Mouse (Mus musculus) limb, embryonic 15.5 days (tissue): ENCODE measurements around the gene Adk. TPM values are rescaled to one million over a fixed set of nuclear protein-coding genes. Genes with fewer than 3 reads are reported as not detected.

Experiments used
- ATAC-seq: fragments of 200-750 bp; cut with Nextera tagmentation; 2 replicates; pipeline ENCODE4 v1.8.0; 2017; ENCODE audit warnings: low read depth, moderate TSS enrichment; ENCODE audit not compliant: insufficient number of reproducible peaks, low FRiP score, low TSS enrichment
- H3K27ac ChIP-seq: fragments of 300-500 bp; sonication (generic); 2 replicates; pipeline ENCODE4 v1.5.1; 2015; ENCODE audit warnings: moderate library complexity, mild to moderate bottlenecking, inconsistent platforms
- H3K27me3 ChIP-seq: fragments of 300-500 bp; sonication (generic); 2 replicates; pipeline ENCODE4 v1.6.1; 2015; ENCODE audit warnings: inconsistent platforms
- H3K36me3 ChIP-seq: fragments of 300-500 bp; sonication (generic); 2 replicates; pipeline ENCODE4 v1.6.1; 2015; ENCODE audit warnings: inconsistent platforms
- H3K4me1 ChIP-seq: fragments of 300-500 bp; sonication (generic); 2 replicates; pipeline ENCODE4 v1.6.1; 2015; ENCODE audit warnings: inconsistent platforms
- H3K4me2 ChIP-seq: fragments of 300-500 bp; sonication (generic); 2 replicates; pipeline ENCODE4 v1.6.1; 2015; ENCODE audit warnings: mild to moderate bottlenecking, inconsistent platforms
- H3K4me3 ChIP-seq: fragments of 300-500 bp; sonication (generic); 2 replicates; pipeline ENCODE4 v1.5.1; 2015; ENCODE audit warnings: mild to moderate bottlenecking, inconsistent platforms
- H3K9ac ChIP-seq: fragments of 300-500 bp; sonication (generic); 2 replicates; pipeline ENCODE4 v1.6.1; 2015; ENCODE audit warnings: inconsistent platforms
- H3K9me3 ChIP-seq: fragments of 300-500 bp; sonication (generic); 2 replicates; pipeline ENCODE4 v1.6.1; 2016; ENCODE audit warnings: inconsistent platforms
- WGBS: fragments of 180-500 bp; shearing (Covaris S2); methylation state at CpG from one replicate; pipeline ENCODE4 v1.1.7; 2015; 5-methylcytosine and 5-hydroxymethylcytosine counted together
- polyA plus RNA-seq: library from polyadenylated mRNA; unstranded; fragments of >200 nt; fragmentation: Nextera tagmentation; extraction: Ambion mirVana; gene quantifications from 2 replicates; pipeline ENCODE4 v1.2.1, GENCODE M21; 2015

The Adk gene
- polyA plus RNA-seq, 1 experiment from 2014 or later, result 148 TPM

- Histone ChIP-seq H3K9me3 (no peaks in the 10 kb centered on the region), H3K9ac (no peak overlapping the region), H3K27ac (no peak overlapping the region), H3K4me2 (no peak overlapping the region), H3K27me3 (no peaks in the 10 kb centered on the region), H3K36me3 (peaks cover 4% of the 10 kb centered on the region), H3K4me1 (0 out of 2 replicates have a peak, but pooled peaks cover under 1% of the 10 kb centered on the region), H3K4me3 (no peak overlapping the region)
- WGBS, result 86% methylated on average over 2 of the region's 2 CpGs
- no peak for ATAC-seq
Observed at GRCm38 (mm10) chr14:21047840-21048239, 4.5 kb upstream of the Adk start.

- no peaks in the 10 kb centered on the region for H3K9me3 ChIP-seq
- 0 out of 2 replicates have a peak, but pooled peaks cover 5% of the 10 kb centered on the region for H3K4me1 ChIP-seq
- H3K9ac ChIP-seq, result no peak overlapping the region
- no peak overlapping the region for H3K4me3 ChIP-seq
- H3K36me3 ChIP-seq, result peaks cover 2% of the 10 kb centered on the region; the same call in 1 of the 2 replicates
- no peak overlapping the region for H3K27ac ChIP-seq
- H3K27me3 ChIP-seq, result no peaks in the 10 kb centered on the region
- H3K4me2 ChIP-seq, result no peak overlapping the region
- ATAC-seq, result no peak
Observed at GRCm38 (mm10) chr14:21048879-21049278, 3.5 kb upstream of the Adk start.

DNA sequence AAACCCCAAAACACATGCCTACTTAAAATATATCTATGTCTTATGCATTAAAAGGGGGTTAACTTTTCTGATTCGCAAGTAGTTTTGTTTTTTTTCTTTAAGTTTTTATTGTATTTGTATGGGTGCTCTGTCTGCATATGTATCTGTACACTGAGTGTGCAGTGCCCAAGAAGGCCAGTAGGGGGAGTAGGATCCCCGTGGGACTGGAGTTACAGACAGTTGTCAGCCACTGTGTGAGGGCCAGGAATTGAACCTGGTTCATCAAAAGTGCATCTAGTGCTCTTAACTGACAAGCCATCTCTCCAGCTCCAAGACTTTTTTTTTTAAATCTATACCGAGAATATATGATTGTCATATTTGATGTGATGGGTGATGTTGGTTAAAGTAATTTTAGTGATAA is 1.6 kb upstream of the Adk start:
- H3K4me2 ChIP-seq, result no peak overlapping the region
- no peaks in the 10 kb centered on the region for H3K36me3 ChIP-seq
- no peak for ATAC-seq
- H3K27ac ChIP-seq, result no peak overlapping the region
- H3K27me3 ChIP-seq, result no peaks in the 10 kb centered on the region
- no peak overlapping the region for H3K9ac ChIP-seq
- H3K9me3 ChIP-seq, result no peaks in the 10 kb centered on the region
- H3K4me3 ChIP-seq, result peak overlapping the region; percentile 5; the same call in 1 of the 2 replicates
- 76% methylated on average over 3 of the region's 3 CpGs for whole genome bisulfite sequencing
- 0 out of 2 replicates have a peak, but pooled peaks cover 5% of the 10 kb centered on the region for H3K4me1 ChIP-seq

DNA sequence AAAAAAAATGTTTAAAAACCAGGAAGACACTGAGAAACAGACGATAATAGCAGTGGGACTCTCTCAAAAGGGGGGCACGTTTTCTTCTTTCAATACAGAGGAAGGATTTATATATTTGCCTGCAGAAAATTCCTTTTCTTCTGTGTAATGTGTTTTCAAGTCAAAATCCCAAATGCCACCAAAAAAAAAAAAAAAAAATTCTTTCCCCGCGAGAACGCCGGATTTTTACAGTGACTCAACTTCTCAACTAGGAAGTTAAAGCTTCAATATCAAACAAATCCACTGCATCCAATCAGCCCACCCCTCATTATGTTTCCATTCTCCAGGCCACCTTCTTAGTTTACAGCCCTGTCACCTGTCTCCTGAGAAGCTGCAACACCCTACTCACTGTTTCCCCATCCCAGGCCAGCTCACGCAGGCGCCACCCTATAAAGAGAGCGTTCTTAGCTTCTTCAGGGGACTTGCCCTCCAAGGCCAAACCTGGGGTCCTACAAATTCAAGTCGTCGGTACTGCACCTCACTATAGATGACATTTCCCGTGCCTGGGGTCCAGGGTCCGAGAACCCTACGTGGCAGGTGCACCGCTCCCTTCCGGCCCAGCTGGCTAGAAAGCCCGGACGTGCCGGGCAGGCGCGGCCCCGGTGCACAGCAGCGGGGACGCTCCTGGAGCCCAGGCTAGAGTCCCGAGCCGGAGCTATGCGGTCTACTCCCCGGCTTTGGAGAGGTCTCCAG is 828 bp upstream of the Adk start:
- Histone ChIP-seq H3K27ac (peak overlapping the region; percentile 94), H3K4me2 (peak overlapping the region; percentile 94), H3K4me3 (peak overlapping the region; percentile 92), H3K9ac (peak overlapping the region; percentile 85), H3K4me1 (0 out of 2 replicates have a peak, but pooled peaks cover 5% of the 10 kb centered on the region), H3K36me3 (no peaks in the 10 kb centered on the region), H3K27me3 (no peaks in the 10 kb centered on the region), H3K9me3 (no peaks in the 10 kb centered on the region)
- ATAC-seq, result no peak
- 5% methylated on average over 28 of the region's 28 CpGs for WGBS

- Histone ChIP-seq H3K4me3 (peak overlapping the region; percentile 92), H3K4me1 (0 out of 2 replicates have a peak, but pooled peaks cover 5% of the 10 kb centered on the region), H3K9ac (peak overlapping the region; percentile 60), H3K4me2 (peak overlapping the region; percentile 94), H3K9me3 (no peaks in the 10 kb centered on the region), H3K36me3 (no peaks in the 10 kb centered on the region), H3K27me3 (no peaks in the 10 kb centered on the region), H3K27ac (peak overlapping the region; percentile 94)
- ATAC-seq, result peak; percentile 71
- WGBS, result 0% methylated on average over 25 of the region's 25 CpGs
Observed at GRCm38 (mm10) chr14:21052781-21053130, 382 bp downstream of the Adk start.

DNA sequence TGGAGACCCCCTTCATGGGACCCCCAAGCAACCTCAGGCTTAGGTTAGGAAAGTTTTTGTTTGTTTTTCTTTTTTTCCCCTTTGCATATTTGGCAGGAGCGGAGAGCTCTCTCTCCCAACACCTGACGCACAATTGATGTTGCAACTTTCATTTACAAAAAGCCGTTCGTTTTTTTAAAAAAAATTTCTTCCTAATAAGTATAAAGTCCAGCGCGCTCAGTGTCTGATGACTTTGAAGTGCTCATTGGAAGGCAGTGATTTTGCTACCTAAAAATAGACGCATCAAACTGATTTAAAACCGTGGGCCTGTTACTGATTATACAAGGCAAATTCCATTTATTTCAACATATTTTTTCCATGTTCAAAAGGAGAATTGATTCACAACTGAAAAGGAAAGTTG is 777 bp downstream of the Adk start:
- ATAC-seq, result no peak
- WGBS, result 5% methylated on average over 8 of the region's 8 CpGs
- Histone ChIP-seq H3K27ac (no peak overlapping the region), H3K27me3 (no peaks in the 10 kb centered on the region), H3K36me3 (no peaks in the 10 kb centered on the region), H3K4me2 (peak overlapping the region; percentile 94), H3K4me3 (peak overlapping the region; percentile 92), H3K9me3 (no peaks in the 10 kb centered on the region), H3K9ac (peak overlapping the region; percentile 60; the same call in 1 of the 2 replicates), H3K4me1 (0 out of 2 replicates have a peak, but pooled peaks cover 5% of the 10 kb centered on the region)

- Histone ChIP-seq H3K27ac (no peak overlapping the region), H3K9me3 (no peaks in the 10 kb centered on the region), H3K4me2 (peak overlapping the region; percentile 94; the same call in 1 of the 2 replicates), H3K4me3 (peak overlapping the region; percentile 92; the same call in 1 of the 2 replicates), H3K4me1 (0 out of 2 replicates have a peak, but pooled peaks cover 5% of the 10 kb centered on the region), H3K36me3 (no peaks in the 10 kb centered on the region), H3K9ac (no peak overlapping the region), H3K27me3 (no peaks in the 10 kb centered on the region)
- no peak for ATAC-seq
- 59% methylated on average over 7 of the region's 7 CpGs for WGBS
Observed at GRCm38 (mm10) chr14:21053586-21053985, 1.2 kb downstream of the Adk start.

DNA sequence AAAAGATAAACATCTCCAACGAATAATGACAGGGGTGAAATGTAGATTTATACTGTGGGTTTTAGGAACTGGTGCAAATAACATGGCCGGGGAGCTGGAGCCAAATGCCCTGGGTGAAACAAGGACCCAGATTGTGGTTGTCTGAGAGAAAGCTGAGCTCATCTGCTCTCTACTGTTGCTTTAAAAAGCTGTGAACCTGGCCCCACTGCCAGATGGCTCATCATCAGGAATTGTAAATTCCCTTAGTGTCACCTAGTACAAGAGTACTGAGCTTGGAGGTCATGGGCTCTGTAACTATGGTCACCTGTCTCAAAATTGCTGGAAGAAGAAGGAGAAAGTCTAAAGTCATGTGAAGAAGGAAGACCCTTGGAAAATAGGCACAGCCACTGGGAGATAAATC is 6.6 kb downstream of the Adk start:
- no peak overlapping the region for H3K9ac ChIP-seq
- no peaks in the 10 kb centered on the region for H3K27me3 ChIP-seq
- no peaks in the 10 kb centered on the region for H3K36me3 ChIP-seq
- H3K9me3 ChIP-seq, result no peaks in the 10 kb centered on the region
- H3K4me2 ChIP-seq, result no peak overlapping the region
- ATAC-seq, result no peak
- 88% methylated on average over 2 of the region's 2 CpGs for WGBS
- no peak overlapping the region for H3K4me3 ChIP-seq
- H3K27ac ChIP-seq, result no peak overlapping the region
- no peaks in the 10 kb centered on the region for H3K4me1 ChIP-seq

GRCm38 (mm10) chr14:21062766-21063513 is 10.6 kb downstream of the Adk start:
- ATAC-seq, result no peak

GRCm38 (mm10) chr14:21064321-21064720 is 11.9 kb downstream of the Adk start:
- Histone ChIP-seq H3K4me2 (no peak overlapping the region), H3K4me1 (no peaks in the 10 kb centered on the region), H3K9me3 (no peaks in the 10 kb centered on the region), H3K27ac (no peak overlapping the region), H3K4me3 (no peak overlapping the region), H3K36me3 (no peaks in the 10 kb centered on the region), H3K9ac (no peak overlapping the region), H3K27me3 (no peaks in the 10 kb centered on the region)
- ATAC-seq, result no peak
- 27% methylated on average over 1 of the region's 1 CpGs for WGBS

More at GRCm38 (mm10) chr14:21062766-21063513, 10.6 kb downstream of the Adk start:
- Histone ChIP-seq H3K9ac (no peak overlapping the region), H3K36me3 (no peaks in the 10 kb centered on the region), H3K4me3 (no peak overlapping the region), H3K27ac (no peak overlapping the region), H3K4me2 (no peak overlapping the region), H3K27me3 (no peaks in the 10 kb centered on the region), H3K4me1 (no peaks in the 10 kb centered on the region), H3K9me3 (no peaks in the 10 kb centered on the region)
- 54% methylated on average over 5 of the region's 5 CpGs for WGBS

DNA sequence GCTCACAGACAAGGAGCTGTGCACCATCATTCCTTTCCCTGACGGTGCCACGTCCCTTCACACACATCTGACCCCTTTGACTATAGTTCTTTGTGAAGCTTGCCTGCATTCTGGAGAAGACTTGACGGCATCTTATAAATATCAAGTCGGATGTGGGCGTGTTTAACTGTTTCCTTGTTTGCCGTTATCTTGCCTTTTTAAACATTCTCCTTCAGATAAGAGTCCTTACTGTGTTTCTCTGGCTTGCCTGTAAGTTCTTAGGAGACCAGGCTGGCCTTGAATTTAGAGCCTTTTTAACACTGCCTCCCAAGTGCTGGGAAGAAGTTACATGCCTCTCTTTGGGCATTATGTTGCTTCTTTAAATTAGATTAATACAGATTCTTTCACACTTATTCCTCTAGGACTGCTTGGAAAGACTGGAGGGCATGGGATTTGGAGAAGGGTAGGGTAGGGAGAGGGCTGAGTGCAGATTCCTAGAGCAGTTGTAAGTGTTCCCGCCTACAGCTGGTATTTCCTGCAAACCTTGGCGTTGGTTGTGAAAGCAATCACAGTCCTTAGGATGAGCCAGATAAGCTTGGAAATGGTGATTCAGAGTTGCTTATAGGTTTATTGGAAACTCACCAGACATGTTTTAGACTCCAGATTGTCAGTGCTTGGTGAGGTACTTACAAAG is 13.3 kb downstream of the Adk start:
- WGBS, result 64% methylated on average over 8 of the region's 8 CpGs
- H3K4me2 ChIP-seq, result no peak overlapping the region

More for the DNA sequence above, 13.3 kb downstream of the Adk start:
- Histone ChIP-seq H3K27ac (no peak overlapping the region), H3K36me3 (no peaks in the 10 kb centered on the region), H3K9me3 (no peaks in the 10 kb centered on the region), H3K4me1 (no peaks in the 10 kb centered on the region), H3K27me3 (no peaks in the 10 kb centered on the region), H3K9ac (no peak overlapping the region), H3K4me3 (no peak overlapping the region)
- ATAC-seq, result no peak
